Mouse (Mus musculus): ENCODE measurements at regions not wholly inside any gene's neighbourhood (a gene's known extent, or its start where the extent isn't known, plus 50 kb on each side); places are given as distances from the start of the nearest gene placed in this dataset.
"Not testable (repeated sequence)": the region's sequence is repeated elsewhere in the genome, so short reads cannot be mapped to it uniquely, and the experiment has no call there.

DNA sequence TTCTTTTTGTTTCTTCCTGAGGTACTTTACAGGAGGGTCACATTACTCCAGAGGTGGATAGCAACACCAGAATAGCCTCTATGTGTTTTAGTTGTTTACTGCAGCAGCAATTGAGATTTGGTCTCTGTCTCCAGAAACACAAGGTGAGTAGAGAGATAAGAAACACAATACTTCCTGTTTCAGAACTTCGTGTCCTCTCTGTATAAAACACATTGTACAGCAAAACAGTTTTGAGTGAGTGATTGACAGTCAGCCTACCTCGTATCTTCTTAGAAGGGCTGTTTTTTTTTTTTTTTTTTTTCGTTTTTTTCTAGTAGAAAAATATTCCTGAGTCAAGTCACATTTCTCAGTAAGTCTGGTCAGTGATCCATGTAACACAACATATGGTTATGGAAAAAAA, 89.6 kb upstream of the Steap1 start:
- ATAC-seq (ENCODE audit: low FRiP score, low TSS enrichment) (no peak), DNase-seq (no peak)
- Histone ChIP-seq H3K9ac (replicated peaks; ENCODE audit: low read length) (no peak overlapping the region), H3K4me1 (ENCODE audit: control insufficient read depth, insufficient read depth, low read length) (no peaks in the 10 kb centered on the region), H3K27me3 (ENCODE audit: control insufficient read depth, insufficient read depth, low read length) (no peaks in the 10 kb centered on the region), H3K4me3 (replicated peaks; ENCODE audit: low read depth, low read length) (no peak overlapping the region), H3K9me3 (ENCODE audit: control insufficient read depth, low read length) (no peaks in the 10 kb centered on the region), H3K27ac (replicated peaks; ENCODE audit: low read depth, low read length) (no peak overlapping the region), H3K4me2 (ENCODE audit: low read length) (no peak overlapping the region), H3K36me3 (ENCODE audit: control insufficient read depth, insufficient read depth, low read length) (no peaks in the 10 kb centered on the region)
- WGBS, result 71% methylated on average over 3 of the region's 3 CpGs

DNA sequence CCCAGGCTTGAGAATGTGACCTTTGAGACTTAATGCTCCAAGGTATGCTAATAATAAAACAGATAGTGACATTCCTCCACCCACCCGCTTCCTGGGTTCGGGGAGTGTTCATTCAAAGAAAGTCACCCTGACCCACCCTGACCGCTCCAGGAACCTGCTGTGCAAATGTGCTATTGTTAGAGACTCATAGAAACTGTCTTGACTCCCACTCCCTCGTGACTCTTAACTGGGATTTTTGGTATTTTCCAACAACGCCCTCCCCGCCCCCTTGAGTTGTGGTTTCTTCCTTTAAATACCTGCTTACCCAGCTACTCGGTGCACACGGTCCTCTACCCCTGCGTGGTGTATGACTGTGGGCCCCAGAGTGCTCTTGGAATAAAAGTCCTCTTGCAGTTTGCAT, 73.5 kb upstream of the Steap1 start:
- not testable (repeated sequence) for H3K4me1 ChIP-seq (ENCODE audit: control insufficient read depth, insufficient read depth, low read length); DNase-seq; H3K36me3 ChIP-seq (ENCODE audit: control insufficient read depth, insufficient read depth, low read length); H3K27me3 ChIP-seq (ENCODE audit: control insufficient read depth, insufficient read depth, low read length); H3K4me2 ChIP-seq (ENCODE audit: low read length); H3K4me3 ChIP-seq (replicated peaks; ENCODE audit: low read depth, low read length); H3K9me3 ChIP-seq (ENCODE audit: control insufficient read depth, low read length); ATAC-seq (ENCODE audit: low FRiP score, low TSS enrichment); H3K9ac ChIP-seq (replicated peaks; ENCODE audit: low read length); H3K27ac ChIP-seq (replicated peaks; ENCODE audit: low read depth, low read length)
- 92% methylated on average over 9 of the region's 9 CpGs for WGBS

All from midbrain, embryonic 14.5 days (tissue).